ENCODE assay signal across 8 mouse cellular contexts in genomic region chr9:65196738-65197569, GRCm38 (mm10). TPM values are rescaled to one million over a fixed set of nuclear protein-coding genes. Genes with fewer than 3 reads are reported as not detected.
DNase-seq lines count a peak whose midpoint lies in the region; ATAC-seq lines count a peak whose summit lies in the region.

No protein-coding gene starts in this region.

- 21% methylated on average over 26 of the region's 26 CpGs for WGBS in hindbrain, embryonic 12.5 days

- no peaks in the 10 kb centered on the region for H3K9me3 ChIP-seq in hindbrain, embryonic 12.5 days (replicated peaks)

- H3K4me3 ChIP-seq in hindbrain, embryonic 12.5 days, result no peak overlapping the region

- peak overlapping the region; percentile 41 for H3K4me2 ChIP-seq in hindbrain, embryonic 12.5 days (replicated peaks)

- no peaks in the 10 kb centered on the region for H3K36me3 ChIP-seq in hindbrain, embryonic 12.5 days

- H3K9ac ChIP-seq in hindbrain, embryonic 12.5 days, result 0 out of 2 replicates have a peak overlapping the region, but pooled peaks have one; percentile 18

- peak; percentile 80 for ATAC-seq in hindbrain, embryonic 12.5 days (ENCODE audit: low FRiP score)

- DNase-seq in Muller cell, postnatal 12 days (ENCODE audit: inconsistent ontology term), result peak; percentile 92
- DNase-seq in cerebellum, adult 9-10 months, result peak; percentile 97
- DNase-seq in frontal cortex, postnatal 10 days (ENCODE audit: low spot score in 2 of 2), result peak; percentile 88 to 90
- DNase-seq in layer of hippocampus, postnatal 14 days (ENCODE audit: low spot score in 2 of 2), result peak; percentile 93 to 95
- peak; percentile 95 for DNase-seq in lung, postnatal 10 days
- DNase-seq in ovary, postnatal 14 days (ENCODE audit: low spot score), result peak; percentile 96
- peak; percentile 90 to 99 for DNase-seq in thymus, postnatal 10 days (ENCODE audit: low spot score in 2 of 2)

- no peaks in the 10 kb centered on the region for H3K27me3 ChIP-seq in hindbrain, embryonic 12.5 days

- H3K27ac ChIP-seq in hindbrain, embryonic 12.5 days, result peak overlapping the region; percentile 90

- H3K4me1 ChIP-seq in hindbrain, embryonic 12.5 days, result peaks cover 20% of the 10 kb centered on the region

RNA-seq across cellular contexts. Expression of gene Parp16, which starts 1.8 kb away (rescaled TPM):
- 5.8 and 6.4 TPM in 2 replicates for polyA plus RNA-seq in hindbrain, embryonic 12.5 days (2016; fragmentation: Nextera tagmentation; extraction: Ambion mirVana)
- 1 to 10 TPM; 4.1 TPM for total RNA-seq in layer of hippocampus, postnatal 14 days (2021)

RNA-seq across cellular contexts. Expression of gene Igdcc3, which starts 56.0 kb away (rescaled TPM):
- 30.9 and 34.4 TPM in 2 replicates for polyA plus RNA-seq in hindbrain, embryonic 12.5 days (2016; fragmentation: Nextera tagmentation; extraction: Ambion mirVana)
- 1 to 10 TPM; 5.3 to 6.1 TPM for total RNA-seq in layer of hippocampus, postnatal 14 days (2021)
